Mouse (Mus musculus) ES-E14 (cell line): ENCODE measurements around the gene Cdh24. TPM values are rescaled to one million over a fixed set of nuclear protein-coding genes. Genes with fewer than 3 reads are reported as not detected.
A peak's percentile ranks its signal among the peaks of the same experiment; 100 is the strongest.

ENCODE experiments used
- DNase-seq: peaks from one replicate; pipeline ENCODE4 v3.0.0-alpha.2; 2013; ENCODE audit warnings: low read depth, low spot score
- H3K27ac ChIP-seq: 2 replicates; pipeline ENCODE4 v1.5.1; 2012; ENCODE audit warnings: low read depth, mild to moderate bottlenecking, low read length, moderate library complexity, mixed read lengths; ENCODE audit not compliant: poor library complexity, insufficient read depth, severe bottlenecking
- H3K36me3 ChIP-seq: 2 replicates; pipeline ENCODE4 v1.6.1; 2012; ENCODE audit warnings: mild to moderate bottlenecking, low read length, moderate library complexity, mixed read lengths; ENCODE audit not compliant: control insufficient read depth, poor library complexity, insufficient read depth, severe bottlenecking
- H3K4me1 ChIP-seq, 2 experiments: fragments of 150-350 bp in 1 of 2; sonication (generic) in 1 of 2; 2 replicates each; pipeline ENCODE4 v1.6.1; 2012; ENCODE audit warnings: low read length in 2 of 2, mild to moderate bottlenecking in 1 of 2, mixed read lengths in 1 of 2; ENCODE audit not compliant: control insufficient read depth in 2 of 2, insufficient read depth in 2 of 2, poor library complexity in 1 of 2
- H3K4me3 ChIP-seq, 2 experiments: fragments of 150-350 bp in 1 of 2; sonication (generic) in 1 of 2; 2 replicates each; pipeline ENCODE4 v1.5.1; 2012; ENCODE audit warnings: low read length in 2 of 2, low read depth in 1 of 2, mild to moderate bottlenecking in 1 of 2, mixed read lengths in 1 of 2; ENCODE audit not compliant: insufficient read depth in 1 of 2, poor library complexity in 1 of 2, severe bottlenecking in 1 of 2
- H3K9ac ChIP-seq: 2 replicates; pipeline ENCODE4 v1.6.1; 2012; ENCODE audit warnings: low read depth, mild to moderate bottlenecking, low read length, mixed read lengths; ENCODE audit not compliant: poor library complexity, insufficient read depth, severe bottlenecking
- H3K9me3 ChIP-seq: fragments of 150-350 bp; sonication (generic); 2 replicates; pipeline ENCODE4 v1.6.1; 2012; ENCODE audit warnings: low read depth, mild to moderate bottlenecking, low read length; ENCODE audit not compliant: control insufficient read depth, insufficient read depth
- CHD2 ChIP-seq: IDR thresholded peaks from 2 replicates; pipeline ENCODE4 v1.6.1; 2014; ENCODE audit warnings: mild to moderate bottlenecking, low read depth, low read length, inconsistent platforms
- HCFC1 ChIP-seq: IDR thresholded peaks from 2 replicates; pipeline ENCODE4 v1.6.1; 2012; ENCODE audit warnings: low read length, inconsistent platforms, borderline replicate concordance; ENCODE audit not compliant: insufficient read depth
- MAFK ChIP-seq: IDR thresholded peaks from 2 replicates; pipeline ENCODE4 v1.6.1; 2014; ENCODE audit warnings: mild to moderate bottlenecking, low read depth, low read length, inconsistent platforms; ENCODE audit not compliant: insufficient read depth
- ZC3H11A ChIP-seq: IDR thresholded peaks from 2 replicates; pipeline ENCODE4 v1.6.1; 2012; ENCODE audit warnings: low read depth, mild to moderate bottlenecking, inconsistent platforms, low read length, borderline replicate concordance
- ZNF384 ChIP-seq: IDR thresholded peaks from 2 replicates; pipeline ENCODE4 v1.6.1; 2012; ENCODE audit warnings: low read depth, low read length, inconsistent platforms
- in situ Hi-C, 2 experiments: fragments of 600-800 bp; cut with MboI; formaldehyde crosslinking; loops; one replicate each; pipeline ENCODE4 v1.15.1; 2025; ENCODE audit warnings: low sequenced_read_pairs in 2 of 2, inconsistent platforms in 1 of 2; ENCODE audit not compliant: unreplicated experiment in 2 of 2
- total RNA-seq: library from RNA; depleted of rRNA; stranded (reverse); fragments of 300-350 nt; gene quantifications from 2 replicates; pipeline ENCODE4 v1.2.3, GENCODE M21; 2012

The Cdh24 gene
- total RNA-seq, 1 experiment: 3.2 TPM

DNA sequence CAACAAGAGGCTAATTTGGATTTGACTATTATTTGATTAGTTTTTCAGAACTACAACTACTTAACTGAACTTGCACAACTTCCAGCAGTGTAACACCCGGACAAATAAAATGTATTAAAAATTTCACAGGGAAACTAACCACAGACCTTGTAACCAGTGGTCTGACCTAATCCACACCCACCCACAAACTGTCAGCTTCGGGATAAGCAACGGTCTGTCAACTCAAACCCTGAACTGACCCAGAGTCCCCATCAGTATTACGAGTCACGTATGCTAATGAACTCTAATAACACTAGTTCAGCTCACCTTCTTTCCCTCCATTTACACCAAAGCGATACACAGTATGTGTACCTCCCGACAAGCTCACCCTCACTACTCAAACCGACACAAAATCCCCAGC lies 44.3 kb upstream of the Cdh24 start:
- Histone ChIP-seq H3K4me3 (peak overlapping the region; percentile 96 to 98), H3K9me3 (no peaks in the 10 kb centered on the region), H3K36me3 (peaks cover 15% of the 10 kb centered on the region), H3K9ac (peak overlapping the region; percentile 100), H3K27ac (no peak overlapping the region; the same call in 1 of the 2 replicates), H3K4me1 (0 out of 4 replicates have a peak, but pooled peaks cover 0 to 4% of the 10 kb centered on the region in 2 experiments)
- no peak for TF ChIP-seq CHD2
- no peak for TF ChIP-seq HCFC1
- no peak for TF ChIP-seq MAFK
- TF ChIP-seq ZNF384: no peak
- TF ChIP-seq ZC3H11A: no peak
- no peak for DNase-seq
- in situ Hi-C loops: no loop called here

DNA sequence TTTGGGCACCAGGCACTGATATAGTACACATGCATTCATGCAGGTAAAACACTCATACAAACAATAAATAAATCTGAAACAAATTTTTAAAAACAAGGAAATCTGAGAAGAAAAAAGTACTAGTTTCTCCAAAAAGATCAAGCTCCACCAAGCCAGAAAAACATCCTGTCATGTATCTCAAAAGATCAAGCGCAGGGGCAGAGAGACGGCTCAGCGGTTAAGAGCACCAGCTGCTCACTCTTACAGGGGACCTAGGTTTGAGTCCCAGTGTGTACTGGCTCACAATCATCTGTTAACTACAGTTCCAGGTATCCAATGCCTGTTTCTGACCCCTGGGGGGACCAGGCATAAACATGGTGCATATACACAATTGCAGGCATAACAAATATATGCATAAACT lies 41.2 kb upstream of the Cdh24 start:
- no peak overlapping the region for H3K4me3 ChIP-seq
- peaks cover 12% of the 10 kb centered on the region for H3K36me3 ChIP-seq
- no peak overlapping the region for H3K27ac ChIP-seq
- 0 out of 4 replicates have a peak, but pooled peaks cover 0 to 4% of the 10 kb centered on the region in 2 experiments for H3K4me1 ChIP-seq
- H3K9ac ChIP-seq: no peak overlapping the region
- no peak for DNase-seq
- in situ Hi-C loops: no loop called here
- TF ChIP-seq HCFC1 (no peak), MAFK (no peak)
- H3K9me3 ChIP-seq: no peaks in the 10 kb centered on the region

DNA sequence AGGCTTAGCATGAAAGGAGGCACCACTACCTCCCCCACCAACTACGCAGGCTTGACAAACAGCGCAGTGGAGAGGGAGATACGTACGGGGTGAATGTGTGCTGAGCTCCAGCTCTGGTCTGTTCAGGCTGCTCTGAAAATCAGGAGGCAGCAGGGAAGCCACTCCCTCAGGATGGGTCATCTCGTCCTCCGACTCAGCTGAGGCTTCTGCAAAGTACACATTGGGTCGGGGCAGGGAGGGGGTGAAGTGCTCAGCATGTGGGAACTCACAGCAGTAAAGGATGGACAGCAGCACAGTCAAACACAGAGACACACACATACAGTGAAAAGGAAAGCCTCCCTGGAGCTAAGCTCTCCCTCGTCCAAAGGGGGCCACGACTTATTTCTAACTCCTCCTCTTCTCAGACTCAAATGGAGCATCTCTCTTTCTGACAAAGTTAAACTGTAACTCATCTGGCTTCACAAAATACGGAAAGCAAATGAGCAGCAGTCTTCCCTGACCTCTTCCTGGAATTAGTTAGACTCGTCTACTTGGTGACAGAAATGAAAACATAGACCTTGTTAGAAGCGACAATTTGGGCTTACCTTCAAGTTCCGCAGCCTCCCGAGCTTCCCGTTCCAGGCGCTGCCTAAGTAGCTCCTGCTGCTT lies 37.6 kb upstream of the Cdh24 start:
- Histone ChIP-seq H3K9me3 (no peaks in the 10 kb centered on the region), H3K27ac (no peak overlapping the region), H3K9ac (no peak overlapping the region), H3K36me3 (peaks cover 20% of the 10 kb centered on the region), H3K4me3 (no peak overlapping the region), H3K4me1 (no peaks in the 10 kb centered on the region)
- no peak for TF ChIP-seq ZNF384
- in situ Hi-C loops: no loop called here
- no peak for DNase-seq

DNA sequence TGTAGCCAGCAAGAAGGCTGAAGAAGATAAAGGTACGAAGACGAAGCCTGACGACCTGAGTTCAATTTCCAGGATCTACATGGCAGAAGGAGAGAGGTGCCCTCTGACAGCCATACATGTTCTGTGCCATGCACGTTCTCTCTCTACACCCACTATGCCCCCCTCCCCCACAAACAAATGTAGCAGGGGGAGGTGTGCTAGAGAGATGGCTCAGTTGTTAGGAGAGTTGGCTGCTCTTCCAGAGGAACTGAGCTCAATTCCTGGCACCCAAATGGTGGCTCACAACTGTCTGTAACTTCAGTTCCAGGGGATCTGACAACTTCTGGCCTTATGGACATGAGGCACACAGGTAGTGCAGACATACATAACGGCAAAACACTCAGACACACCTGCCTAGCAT lies 35.1 kb upstream of the Cdh24 start:
- no peak for DNase-seq
- no peaks in the 10 kb centered on the region for H3K9me3 ChIP-seq
- H3K9ac ChIP-seq: no peak overlapping the region
- no peak for TF ChIP-seq ZNF384
- no peak for TF ChIP-seq CHD2
- TF ChIP-seq MAFK: no peak
- TF ChIP-seq HCFC1: no peak
- no peak for TF ChIP-seq ZC3H11A
- no peak overlapping the region for H3K4me3 ChIP-seq
- peak overlapping the region; percentile 12; the same call in 1 of the 2 replicates for H3K27ac ChIP-seq
- in situ Hi-C loops: no loop called here
- H3K36me3 ChIP-seq: peaks cover 14% of the 10 kb centered on the region
- H3K4me1 ChIP-seq: no peaks in the 10 kb centered on the region

DNA sequence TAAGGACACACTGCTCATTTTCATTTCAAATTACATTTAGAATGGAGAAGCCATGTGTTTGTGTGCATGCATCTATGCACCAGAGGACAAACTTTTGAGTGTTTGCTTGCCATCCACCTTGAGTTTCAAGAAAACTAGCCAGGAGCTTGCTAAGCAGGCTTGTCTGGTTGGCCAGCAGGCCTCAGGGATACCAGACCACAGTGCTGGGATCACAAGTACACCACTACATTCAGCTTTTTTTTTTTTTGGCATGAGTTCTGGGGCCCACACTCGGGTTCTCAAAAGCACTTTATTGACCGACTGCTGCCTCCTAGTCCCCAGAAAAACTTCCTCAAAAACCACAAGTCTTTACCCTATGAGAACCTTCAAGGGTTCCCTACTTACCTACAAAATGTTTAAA lies 33.2 kb upstream of the Cdh24 start:
- Histone ChIP-seq H3K4me1 (no peaks in the 10 kb centered on the region), H3K36me3 (peaks cover 14% of the 10 kb centered on the region), H3K27ac (no peak overlapping the region), H3K4me3 (no peak overlapping the region), H3K9me3 (no peaks in the 10 kb centered on the region), H3K9ac (no peak overlapping the region)
- in situ Hi-C loops: no loop called here
- no peak for TF ChIP-seq ZNF384
- TF ChIP-seq MAFK: no peak
- TF ChIP-seq ZC3H11A: no peak
- TF ChIP-seq HCFC1: no peak
- no peak for TF ChIP-seq CHD2
- no peak for DNase-seq
